Mouse (Mus musculus): ENCODE data around the gene Spp2. TPM values are rescaled to one million over a fixed set of nuclear protein-coding genes. Genes with fewer than 3 reads are reported as not detected.
"Not testable (repeated sequence)": the region's sequence is repeated elsewhere in the genome, so short reads cannot be mapped to it uniquely, and the experiment has no call there.

Spp2 gene
- total RNA-seq, 2 experiments from 2014 or later, result 0.86 TPM; not detected in 1

DNA sequence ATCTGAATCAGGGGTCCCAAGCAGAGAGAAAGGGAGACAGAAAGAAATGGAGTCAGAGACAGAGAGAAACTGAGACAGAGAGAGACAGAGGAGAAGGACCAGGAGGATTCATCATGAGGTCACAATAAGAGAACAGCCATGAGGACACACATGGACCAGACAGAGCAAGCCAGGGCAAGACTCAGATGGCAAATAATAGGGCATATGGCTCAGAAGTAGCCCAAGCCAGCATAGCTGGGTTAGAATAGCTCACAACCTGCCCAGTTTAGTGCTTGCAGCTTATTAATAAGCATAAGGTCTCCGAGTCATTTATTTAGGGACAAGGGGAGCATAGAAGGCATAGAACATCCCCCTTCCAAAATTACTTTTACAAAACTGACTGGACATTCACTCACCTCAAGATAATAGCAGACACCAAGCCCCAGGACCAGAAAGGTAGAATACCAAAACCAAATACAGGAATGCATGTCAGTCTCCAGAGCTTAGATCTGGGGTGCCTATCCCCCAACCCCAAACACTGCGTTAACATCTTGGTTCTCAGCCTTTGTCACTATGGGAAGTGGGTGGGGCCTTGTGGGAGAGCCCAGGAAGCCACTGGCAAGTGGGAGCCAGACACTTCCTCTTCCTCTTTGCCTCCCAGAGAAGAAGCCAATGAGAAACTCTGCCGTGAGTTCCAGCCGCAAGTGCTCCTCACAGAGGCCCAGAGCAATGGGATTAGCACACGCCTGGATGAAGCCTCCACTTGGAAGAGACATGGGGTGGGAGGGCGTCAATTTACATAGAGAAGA is 26.5 kb downstream of the Spp2 start:
- DNase-seq (ENCODE audit: low spot score in 2 of 2), result no peak

DNA sequence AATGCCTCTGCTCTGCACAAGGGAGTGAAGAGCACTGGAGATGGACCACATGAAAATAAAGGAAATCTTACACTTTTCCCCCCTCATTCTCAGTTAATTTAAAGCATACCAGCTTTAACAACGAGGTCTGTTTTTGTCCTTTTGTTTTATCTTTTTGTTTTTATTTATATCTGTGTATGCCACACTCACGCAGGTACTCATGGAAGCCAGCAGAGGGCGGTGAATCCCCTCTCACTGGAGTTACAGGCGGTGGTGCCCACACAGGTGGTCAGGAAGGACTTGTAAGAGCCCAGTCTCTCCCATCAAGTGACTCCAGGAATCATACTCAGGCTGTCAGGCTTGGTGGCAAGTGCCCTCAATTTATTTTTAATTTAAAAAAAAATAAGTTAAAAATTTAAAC is 27.3 kb downstream of the Spp2 start:
- DNase-seq (ENCODE audit: low spot score in 2 of 2), result no peak

DNA sequence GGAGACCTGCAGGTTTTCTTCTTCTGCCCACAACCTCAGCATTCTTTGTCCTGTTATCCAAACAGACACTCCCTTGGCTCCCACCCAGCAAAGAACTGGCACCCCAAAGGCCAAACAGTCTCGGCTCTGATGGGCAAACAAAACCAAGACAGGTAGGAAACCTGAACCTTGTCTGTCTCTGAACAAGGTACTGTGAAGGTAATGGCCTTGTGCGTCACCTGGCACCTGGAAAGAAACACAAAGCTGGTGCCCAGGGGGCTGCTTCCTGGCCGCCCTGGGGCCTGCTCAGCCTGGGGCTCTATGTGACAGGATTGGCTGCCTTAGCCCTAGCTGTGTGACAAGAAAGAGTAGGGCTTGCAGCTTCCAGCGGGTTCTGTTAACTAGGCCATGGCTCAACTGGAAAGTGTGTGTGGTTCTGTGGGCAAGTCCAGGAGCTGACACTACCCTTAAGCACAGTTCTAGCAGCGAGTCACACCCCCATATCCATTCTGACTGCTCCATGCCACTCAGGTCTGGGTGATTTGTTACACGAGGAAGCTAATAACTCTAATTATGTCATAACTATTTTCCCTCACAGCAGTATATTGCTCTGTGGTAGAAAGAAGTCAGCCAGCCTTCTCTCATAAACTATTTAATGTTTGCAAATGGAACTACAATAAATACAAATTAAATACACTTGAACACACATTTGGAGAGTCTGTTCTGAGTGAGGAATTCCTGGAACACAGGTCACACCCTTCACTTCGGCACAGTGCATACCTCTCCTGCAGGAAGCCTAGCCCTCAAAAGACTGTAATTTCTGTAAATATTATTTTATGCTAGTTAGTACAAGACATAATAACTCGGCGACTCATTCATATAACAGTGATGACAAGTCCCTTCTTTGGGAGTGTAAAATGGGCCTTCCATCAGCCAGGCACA is 30.7 kb downstream of the Spp2 start:
- no peak for DNase-seq (ENCODE audit: low spot score in 2 of 2)

- no peak for DNase-seq (ENCODE audit: low spot score in 2 of 2)
These were observed 36.6 kb downstream of the Spp2 start for GRCm38 (mm10) chr1:88443383-88443782.

GRCm38 (mm10) chr1:88445400-88445799 is 38.6 kb downstream of the Spp2 start:
- no peak for DNase-seq (ENCODE audit: low spot score in 2 of 2)

DNA sequence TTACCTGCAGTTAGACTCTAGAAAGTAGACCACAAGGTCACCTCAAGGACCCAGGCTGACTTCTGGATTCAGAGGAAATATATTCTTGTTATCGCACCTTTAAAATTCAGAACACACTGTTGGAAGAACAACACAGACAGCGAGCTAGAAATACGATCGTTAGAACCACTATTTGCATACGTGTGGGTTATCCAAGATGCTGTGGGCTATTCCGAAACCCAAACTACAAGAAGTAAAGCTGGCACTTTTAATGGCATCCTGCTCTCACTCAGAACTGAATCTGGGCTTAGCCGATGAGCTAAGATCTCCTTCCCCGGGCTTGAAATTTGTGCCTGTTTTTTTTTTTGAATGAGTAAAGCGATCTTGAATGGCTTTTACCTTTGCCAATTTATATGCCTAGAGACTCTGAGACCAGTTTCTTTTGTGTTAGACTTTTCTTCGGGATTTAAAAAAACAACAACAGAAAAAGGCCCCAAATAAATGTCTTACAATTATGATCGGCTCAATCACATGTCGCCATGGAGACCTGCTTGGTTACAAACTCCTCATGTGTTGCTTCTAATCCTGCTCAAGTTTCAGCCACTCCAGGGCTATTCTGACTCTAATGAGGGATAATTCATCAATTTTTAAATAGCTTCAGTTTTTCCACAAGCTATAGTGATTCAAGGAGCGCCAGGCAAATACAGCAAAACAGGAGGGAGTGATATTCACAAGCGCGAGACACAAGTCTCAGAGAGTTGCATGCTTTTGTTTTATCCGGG is 39.7 kb downstream of the Spp2 start:
- no peak for DNase-seq (ENCODE audit: low spot score in 2 of 2)

DNA sequence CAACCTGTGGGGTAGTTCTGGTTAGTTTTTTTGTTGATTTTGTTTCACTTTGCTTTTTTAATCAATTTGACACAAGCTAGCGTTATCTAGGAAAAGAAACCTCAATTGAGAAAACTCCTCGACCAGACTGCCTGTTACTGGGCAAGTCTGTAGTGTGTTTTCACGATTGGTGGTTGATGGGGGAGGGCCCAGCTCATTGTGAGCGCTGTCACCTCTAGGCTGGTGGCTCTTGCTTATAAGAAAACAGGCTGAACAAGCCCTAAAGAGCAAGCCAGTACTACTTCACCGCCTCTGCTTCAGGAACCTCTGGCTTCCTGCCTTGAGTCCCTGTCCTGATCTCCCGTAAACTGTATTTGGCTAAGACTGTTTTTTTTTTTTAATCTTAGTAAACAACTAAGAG is 40.7 kb downstream of the Spp2 start:
- DNase-seq (ENCODE audit: low spot score in 2 of 2), result no peak

DNA sequence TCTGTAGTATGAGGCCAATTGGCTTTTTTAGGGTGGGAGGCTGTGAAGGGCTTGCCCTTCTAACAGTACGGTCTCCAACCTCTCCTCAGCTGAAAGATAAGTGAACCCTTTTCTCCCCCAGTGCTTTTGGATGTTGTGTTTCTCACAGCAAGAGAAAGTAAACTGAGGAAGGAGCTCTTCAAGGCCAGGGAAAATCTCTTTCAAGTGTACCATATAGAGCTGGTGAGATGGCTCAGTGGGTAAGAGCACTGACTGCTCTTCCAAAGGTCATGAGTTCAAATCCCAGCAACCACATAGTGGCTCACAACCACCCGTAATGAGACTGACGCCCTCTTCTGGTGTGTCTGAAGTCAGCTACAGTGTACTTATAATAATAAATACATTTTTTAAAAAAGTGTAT is 41.3 kb downstream of the Spp2 start:
- DNase-seq (ENCODE audit: low spot score in 2 of 2), result not testable (repeated sequence)

DNA sequence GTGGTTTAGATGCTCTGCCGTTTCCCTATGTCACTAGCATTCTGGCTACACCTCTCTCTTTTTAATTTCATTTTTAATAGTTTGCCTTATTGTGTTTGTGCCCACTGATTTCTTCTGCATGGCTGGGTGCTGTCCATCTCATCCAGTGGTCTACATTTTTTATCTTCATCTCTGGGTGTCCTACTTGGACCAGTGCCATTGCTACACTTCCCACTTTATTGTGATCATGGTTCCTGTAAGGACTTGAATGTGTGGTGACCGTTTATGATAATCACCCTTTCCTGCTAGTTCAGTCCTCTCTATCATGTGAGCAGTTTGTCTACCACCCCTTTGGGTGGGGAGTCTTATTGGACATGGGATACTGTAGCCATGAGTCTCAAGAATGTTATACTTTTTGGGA is 43.0 kb downstream of the Spp2 start:
- no peak for DNase-seq (ENCODE audit: low spot score in 2 of 2)

DNA sequence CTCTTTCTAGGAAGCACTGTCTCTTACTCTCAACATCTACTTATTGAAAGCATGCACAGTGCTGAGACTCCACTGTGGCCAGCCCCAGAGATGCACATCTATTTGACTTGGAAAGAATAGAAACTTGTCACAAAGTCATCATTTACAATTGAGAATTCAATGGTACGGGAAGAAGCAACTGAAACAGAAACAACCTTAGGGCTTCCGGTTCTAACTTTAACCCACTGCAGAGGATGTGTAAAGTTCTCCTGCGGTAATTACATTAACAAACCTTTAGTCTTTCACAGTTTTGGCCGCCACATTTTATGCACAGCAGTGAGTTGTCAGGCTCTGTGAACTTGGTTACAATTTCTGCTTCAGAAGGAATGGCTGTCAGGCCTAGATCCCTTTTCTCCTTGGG is 43.9 kb downstream of the Spp2 start:
- DNase-seq (ENCODE audit: low spot score in 2 of 2), result no peak

DNA sequence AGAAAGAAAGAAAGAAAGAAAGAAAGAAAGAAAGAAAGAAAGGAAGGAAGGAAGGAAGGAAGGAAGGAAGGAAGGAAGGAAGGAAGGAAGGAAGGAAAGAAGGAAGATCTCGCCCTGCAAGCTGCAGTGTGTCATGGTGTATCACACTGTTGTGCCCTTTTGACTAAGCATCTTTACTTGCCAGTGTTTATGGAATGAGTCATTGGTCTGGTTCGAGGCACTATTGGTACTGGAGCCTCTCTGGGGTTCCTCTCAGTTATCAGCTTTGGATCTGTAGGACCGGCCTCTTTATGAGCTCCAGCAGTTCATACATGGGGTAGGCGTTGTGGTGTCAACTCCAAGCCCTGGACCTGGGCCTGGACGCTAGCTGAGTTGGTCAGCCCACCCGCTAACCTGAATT is 45.4 kb downstream of the Spp2 start:
- DNase-seq (ENCODE audit: low spot score in 2 of 2), result no peak

DNA sequence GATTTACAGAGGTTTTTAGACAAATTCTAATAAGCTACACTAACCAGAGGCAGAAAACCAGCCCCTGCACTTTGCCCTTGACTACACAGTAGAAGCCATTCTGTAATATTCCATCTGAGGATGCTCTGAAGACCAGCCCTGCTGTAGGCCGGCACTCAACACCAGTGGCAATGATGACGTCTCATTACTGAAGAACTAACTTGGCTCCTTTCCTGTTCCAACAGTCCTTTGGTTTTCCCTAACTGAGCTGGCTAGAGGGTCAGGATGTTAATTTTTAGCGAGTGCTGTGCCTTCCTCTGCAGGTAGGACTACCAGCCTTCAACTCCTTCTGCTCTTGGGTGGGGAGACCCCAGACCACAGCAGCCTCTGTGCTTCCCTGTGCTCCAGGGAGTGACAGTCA is 47.9 kb downstream of the Spp2 start:
- DNase-seq (ENCODE audit: low spot score in 2 of 2), result no peak

DNA sequence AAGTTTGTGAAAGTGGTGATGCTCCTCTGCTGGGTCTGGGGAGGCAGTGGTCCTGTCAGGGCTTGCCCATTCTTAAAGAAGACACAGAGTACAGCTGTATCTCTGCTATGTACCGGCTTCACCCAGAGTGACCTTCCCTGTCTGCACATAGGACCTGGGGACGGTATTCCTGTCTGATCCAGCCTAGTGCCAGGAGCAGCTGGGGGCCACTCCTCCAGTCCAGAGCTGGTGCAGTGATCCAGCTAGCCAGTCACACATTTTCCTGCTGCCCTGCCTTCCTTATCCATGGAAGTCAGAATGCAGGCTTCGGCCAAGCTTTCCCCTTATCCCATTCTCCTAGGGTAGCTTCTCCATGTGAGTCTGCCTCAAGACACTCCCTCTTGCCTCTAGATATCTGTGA is 49.0 kb downstream of the Spp2 start:
- no peak for DNase-seq (ENCODE audit: low spot score in 2 of 2)

DNA sequence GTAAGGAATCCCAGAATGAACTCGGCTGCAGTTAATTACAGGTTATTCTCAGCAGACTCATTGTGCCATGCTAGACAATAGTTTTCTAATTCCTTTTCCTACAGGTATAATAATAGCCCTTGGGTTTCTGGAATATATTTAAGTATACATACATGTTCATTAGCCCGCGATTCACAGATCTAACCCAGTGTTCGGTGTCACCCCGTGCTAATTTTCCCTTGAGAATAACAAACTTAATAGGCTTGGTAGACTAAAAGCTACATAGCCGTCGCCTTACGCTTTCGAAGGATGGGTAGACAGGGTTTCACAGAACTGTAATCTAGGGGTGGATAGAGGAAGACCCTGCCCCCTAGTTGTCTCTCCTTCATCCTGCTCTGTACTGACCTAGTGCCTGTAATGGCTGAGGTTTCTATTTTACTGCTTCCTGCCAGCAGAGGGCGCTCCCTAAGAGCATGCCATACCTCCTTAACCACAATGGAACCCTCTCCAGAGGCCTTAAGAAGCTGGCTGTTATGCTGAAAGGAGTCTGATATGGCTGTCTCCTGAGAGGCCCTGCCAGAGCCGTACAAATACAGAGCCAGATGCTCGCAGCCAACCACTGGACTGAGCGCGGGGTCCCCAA is 49.8 kb downstream of the Spp2 start:
- peak; percentile 48 to 67 for DNase-seq (ENCODE audit: low spot score in 2 of 2)

DNA sequence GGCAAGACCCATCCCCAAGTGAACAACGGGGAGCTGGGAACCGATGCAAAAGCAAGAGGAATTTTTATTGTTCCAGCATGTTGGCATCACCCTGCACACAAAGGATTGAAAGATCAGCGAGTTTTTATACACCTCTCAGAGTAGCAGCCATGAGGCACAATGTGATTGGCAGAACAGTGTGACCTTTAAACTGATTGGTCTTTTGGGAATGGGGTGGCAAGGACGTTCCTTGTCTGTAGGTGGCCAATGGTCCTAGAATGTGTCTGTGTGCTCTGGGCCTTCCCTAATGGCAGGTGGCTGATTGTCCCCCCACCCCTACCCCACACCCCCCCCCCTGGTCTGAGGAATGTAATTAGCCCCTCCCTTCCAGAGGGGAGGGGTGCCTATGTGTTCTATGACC is 52.4 kb downstream of the Spp2 start:
- no peak for DNase-seq (ENCODE audit: low spot score in 2 of 2)

DNA sequence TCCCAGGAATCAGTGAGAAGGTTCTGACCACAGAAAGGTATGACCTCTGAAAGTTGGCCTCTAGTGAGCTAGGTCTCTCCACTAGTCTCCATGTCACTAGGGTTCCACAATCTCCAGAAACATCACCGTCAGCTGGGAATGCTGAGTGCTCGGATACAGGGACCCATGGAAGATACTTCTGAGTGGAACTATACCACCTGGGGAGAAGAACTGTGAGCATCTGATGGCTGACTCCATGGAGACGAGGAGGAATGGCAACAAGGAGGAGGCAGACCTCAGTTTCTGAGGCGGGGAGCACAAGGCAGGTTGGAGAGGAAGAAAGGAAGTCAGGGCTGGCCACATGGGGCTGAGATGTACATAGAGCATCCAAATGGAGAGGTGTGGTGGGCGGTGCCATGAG is 52.9 kb downstream of the Spp2 start:
- DNase-seq (ENCODE audit: low spot score in 2 of 2), result no peak

- no peak for DNase-seq (ENCODE audit: low spot score in 2 of 2)
These were observed 54.3 kb downstream of the Spp2 start for GRCm38 (mm10) chr1:88461096-88461495.

DNA sequence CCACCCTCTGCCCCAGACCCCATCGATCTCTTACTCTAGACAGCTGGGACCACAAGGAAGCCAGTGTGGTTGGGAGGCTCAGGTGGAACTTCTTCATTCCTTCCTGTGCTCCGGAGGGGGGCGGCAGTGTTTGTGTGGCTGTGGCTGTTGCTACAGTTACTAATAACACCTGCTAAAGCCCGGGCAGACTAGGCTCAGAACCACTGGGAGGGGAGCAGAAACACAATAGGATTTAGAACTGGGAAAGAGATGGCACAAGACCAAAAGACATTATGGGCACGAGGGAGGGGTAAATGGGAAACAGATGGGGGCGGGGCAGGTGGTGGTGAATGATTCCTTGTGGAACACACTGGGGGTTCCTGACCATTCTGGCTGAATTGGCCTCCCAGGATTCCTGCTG is 55.7 kb downstream of the Spp2 start:
- no peak for DNase-seq (ENCODE audit: low spot score in 2 of 2)

GRCm38 (mm10) chr1:88463241-88463640 is 56.5 kb downstream of the Spp2 start:
- no peak for DNase-seq (ENCODE audit: low spot score in 2 of 2)

DNA sequence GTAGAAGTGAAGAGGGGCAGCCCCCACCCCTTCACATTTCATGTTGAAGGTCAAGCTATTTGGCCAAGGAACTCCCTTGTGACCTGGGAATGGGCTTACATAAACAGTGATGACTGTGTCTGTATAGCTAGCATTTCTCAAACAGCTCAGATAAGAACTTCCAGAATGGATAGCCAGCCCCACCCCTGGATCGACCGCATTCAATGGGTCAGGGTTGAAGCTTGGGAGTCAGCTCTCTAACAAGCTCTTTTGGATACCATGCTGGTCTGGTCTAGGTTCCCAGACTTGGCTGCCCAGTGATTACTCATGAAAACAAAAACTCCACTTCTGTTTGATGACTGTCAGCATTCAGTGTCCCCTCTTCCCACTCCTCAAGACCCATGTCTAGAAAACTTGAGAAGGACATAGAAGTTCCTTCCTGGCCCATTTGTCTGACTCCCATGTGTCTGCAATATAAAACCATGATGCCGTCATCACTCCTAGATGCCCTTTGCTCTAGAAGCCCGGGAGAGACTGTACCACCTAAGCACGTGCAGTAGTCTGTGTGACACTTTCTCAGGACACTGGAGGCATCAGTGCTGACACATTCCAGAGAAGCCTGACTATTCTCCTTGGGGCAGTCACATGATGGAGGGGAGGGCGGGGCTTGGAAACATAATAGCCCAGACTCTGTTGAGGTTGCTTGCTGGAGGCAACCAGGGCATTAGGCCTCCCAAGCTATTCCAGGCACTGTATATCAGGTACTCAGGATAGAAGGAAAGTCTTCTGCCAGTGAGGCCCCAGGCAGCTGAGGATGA is 57.5 kb downstream of the Spp2 start:
- DNase-seq (ENCODE audit: low spot score in 2 of 2), result no peak
